Mouse (Mus musculus): ENCODE measurements at regions not wholly inside any gene's neighbourhood (a gene's known extent, or its start where the extent isn't known, plus 50 kb on each side); places are given as distances from the start of the nearest gene placed in this dataset.

GRCm38 (mm10) chr4:70952671-70953070 is 417.9 kb upstream of the Megf9 start:
- no peak for DNase-seq (ENCODE audit: low read depth, low spot score)

DNA sequence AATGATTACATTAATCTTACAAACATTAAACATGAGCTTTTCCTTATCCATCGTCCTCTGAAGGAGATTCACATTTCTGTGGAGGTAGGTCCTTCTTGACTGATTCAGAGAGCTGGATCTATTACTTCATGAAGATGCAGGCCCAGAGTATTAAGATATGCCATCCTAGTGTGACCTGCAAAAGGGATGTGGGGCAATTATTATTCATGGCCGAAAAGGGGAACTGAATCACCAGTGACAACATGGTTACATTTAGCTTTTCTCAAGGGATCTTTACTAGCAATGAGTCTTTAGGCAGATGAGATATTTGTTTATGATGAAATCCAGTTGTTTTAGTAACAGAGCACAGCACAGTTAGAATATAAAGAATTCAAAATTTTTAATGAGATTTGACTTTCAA is 405.4 kb upstream of the Megf9 start:
- DNase-seq (ENCODE audit: low read depth, low spot score), result no peak

DNA sequence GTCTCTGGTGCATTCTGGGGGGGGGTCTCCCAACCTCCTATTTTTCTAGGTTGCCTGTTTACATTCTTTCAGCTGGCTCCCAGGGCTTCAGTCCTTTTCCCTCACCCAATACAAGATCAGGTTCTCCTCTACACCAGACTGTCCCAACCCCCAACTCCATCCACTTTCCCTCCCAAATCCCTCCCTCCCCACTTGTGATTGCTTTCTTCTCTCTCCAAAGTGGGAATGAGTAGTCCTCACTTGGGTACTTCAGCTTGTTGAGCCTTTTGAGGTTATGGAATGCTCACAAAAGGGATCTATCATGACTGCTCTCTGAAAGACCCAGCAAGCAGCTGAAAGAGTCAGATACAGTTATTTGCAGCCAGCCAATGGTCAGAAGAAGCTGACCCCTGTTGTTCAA is 399.3 kb upstream of the Megf9 start:
- DNase-seq (ENCODE audit: low read depth, low spot score), result no peak

- DNase-seq (ENCODE audit: low read depth, low spot score), result no peak
Measured at GRCm38 (mm10) chr4:70921972-70922692, 387.3 kb upstream of the Megf9 start.

GRCm38 (mm10) chr4:70914566-70914965 is 379.8 kb upstream of the Megf9 start:
- no peak for DNase-seq (ENCODE audit: low read depth, low spot score)

DNA sequence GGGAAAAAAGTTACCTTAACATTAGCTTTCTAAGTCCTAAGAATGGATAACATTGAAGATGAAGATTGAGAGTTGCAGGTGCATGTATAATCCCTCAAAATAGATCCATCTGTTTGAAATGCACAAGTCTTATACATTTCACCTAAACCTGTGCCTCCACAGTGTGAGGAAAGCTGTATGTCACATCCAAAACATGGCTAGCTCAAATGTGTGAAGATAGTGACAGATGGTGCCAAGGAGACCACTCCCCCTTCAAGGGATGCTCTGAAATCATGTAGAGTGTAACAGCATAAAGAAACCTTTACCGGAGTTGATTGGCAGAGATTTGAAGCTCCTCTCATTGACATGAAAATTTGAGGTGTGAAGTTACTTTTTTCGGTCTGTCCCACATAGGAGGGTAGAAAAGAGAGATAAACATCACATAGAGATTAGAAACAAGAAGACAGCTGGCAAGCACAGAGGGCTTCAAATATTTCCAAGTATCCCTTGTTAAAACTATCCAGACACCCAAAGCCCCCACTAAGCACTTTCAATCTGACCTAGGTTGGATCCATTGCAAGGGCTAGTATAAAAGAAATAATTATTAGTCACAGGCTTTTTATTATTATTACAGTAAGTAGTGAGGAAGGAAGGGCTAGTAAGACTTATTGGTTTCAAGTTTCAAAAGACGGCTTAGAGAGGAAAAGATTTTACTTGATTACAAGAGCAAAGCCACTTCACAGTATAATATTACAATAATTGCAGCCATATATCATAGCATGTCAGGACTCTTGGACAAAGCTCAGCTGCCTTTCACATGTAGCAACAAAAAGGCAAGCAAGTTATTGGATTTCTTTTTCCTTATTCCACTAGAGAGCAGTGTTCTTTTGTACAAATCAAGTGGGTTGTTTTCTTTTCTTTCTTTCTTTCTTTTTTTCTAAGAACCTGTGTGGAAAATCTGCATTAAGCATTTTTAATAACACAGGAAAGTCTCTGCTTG is 372.3 kb upstream of the Megf9 start:
- peak; percentile 60 for DNase-seq (ENCODE audit: low read depth, low spot score)
